Mouse (Mus musculus) thymus, adult 18-20 months (tissue): ENCODE data around the gene Rapgef4.

Experiments used
- DNase-seq, 2 experiments: peaks; one replicate each; pipeline ENCODE4 v3.0.0; 2022; ENCODE audit warnings: mixed read lengths in 2 of 2

Rapgef4 gene

DNA sequence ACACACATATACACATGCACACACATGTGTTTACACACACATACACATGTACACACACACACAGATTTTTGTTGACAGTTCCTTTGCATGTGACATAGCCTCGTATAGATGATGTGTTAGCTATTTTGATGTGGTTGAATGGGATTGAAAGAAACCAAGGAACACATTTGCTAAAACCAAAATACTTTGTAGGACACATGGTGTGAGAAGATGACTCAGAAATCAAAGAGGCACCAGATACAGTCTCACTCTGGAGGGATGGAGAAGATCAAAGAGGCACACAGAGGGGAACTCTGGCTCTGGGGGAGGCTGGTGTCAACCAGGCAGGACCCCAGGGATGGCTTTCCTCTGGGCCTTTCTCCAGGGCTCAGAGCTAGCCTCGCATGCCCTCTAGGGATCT is 4.7 kb downstream of the Rapgef4 start:
- DNase-seq: no peak

- DNase-seq: no peak
Measured at GRCm38 (mm10) chr2:71986276-71986848, 5.3 kb downstream of the Rapgef4 start.

DNA sequence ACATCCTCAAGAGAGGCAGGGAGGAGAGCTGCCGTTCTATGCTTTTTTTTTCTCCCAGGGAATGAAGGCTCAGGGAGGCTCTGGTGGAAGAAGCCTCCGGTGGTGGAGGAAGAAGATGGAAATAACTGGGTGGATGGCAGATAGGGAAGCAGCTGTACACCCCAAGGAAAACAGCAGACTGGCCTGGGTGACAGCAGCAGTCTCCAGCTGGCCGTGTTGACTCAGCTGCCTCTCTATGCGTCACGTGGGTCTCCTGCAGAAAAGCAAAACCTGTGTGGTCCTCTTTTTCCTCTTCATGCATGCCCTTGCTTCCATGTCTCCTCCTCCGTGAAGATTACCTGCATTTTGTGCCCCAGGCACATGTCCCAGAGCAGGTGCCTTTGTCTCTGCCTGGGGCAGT is 7.5 kb downstream of the Rapgef4 start:
- DNase-seq: no peak

DNA sequence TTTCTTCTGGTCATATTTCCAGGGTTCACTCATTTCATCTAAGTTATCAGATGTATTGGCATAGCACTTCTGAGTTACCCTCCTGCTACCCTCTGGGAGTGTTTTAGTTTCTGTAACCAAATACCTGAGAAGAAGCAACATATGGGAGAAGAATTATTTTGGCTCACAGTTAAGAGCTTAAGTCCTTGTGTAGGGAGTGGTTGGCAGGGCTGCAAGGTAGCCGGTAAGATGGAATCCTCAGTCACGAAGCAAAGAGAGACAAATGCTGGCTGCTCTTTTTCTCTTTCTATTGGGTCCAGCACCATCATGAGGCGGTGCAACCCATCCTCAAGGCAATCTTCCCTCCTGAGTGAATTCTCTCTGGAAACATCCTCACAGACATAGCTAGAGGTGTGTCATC is 11.1 kb downstream of the Rapgef4 start:
- DNase-seq: no peak

DNA sequence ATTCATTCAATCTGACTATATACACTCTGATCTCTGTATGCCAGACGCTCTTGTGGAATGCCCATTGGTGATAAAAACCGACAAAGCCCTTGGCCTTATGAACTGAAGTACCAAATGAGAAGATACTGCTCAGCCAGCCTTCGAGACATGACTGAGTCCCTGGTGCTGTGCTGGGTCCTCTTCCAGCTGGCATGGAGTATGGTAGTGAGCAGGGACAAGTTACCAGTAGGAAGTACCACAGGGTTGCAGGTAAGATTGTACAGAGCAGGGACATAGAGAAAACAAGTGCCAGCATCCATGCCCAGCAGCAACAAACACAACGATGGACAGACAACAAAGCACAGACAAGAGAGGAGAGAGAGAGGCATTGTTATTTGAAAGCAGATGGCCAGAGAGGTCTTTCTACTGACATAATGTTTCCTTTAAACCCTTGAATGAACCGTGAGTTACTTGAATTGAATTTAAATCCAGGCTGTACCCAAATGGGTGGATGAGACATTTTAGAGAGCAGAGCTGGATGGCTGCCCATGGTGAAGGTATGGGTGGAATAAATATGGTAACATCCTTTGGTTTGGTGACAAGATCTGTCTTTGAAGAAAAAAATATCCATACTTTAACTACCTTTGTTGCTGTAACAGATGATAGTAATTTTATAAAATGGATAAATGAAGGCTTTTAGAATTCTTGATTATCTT is 12.8 kb downstream of the Rapgef4 start:
- DNase-seq: no peak

GRCm38 (mm10) chr2:71998531-71998930 is 17.5 kb downstream of the Rapgef4 start:
- no peak for DNase-seq

- DNase-seq: no peak
Measured at GRCm38 (mm10) chr2:72000102-72000501, 19.1 kb downstream of the Rapgef4 start.

GRCm38 (mm10) chr2:72002843-72003370 is 21.9 kb downstream of the Rapgef4 start:
- DNase-seq: no peak

DNA sequence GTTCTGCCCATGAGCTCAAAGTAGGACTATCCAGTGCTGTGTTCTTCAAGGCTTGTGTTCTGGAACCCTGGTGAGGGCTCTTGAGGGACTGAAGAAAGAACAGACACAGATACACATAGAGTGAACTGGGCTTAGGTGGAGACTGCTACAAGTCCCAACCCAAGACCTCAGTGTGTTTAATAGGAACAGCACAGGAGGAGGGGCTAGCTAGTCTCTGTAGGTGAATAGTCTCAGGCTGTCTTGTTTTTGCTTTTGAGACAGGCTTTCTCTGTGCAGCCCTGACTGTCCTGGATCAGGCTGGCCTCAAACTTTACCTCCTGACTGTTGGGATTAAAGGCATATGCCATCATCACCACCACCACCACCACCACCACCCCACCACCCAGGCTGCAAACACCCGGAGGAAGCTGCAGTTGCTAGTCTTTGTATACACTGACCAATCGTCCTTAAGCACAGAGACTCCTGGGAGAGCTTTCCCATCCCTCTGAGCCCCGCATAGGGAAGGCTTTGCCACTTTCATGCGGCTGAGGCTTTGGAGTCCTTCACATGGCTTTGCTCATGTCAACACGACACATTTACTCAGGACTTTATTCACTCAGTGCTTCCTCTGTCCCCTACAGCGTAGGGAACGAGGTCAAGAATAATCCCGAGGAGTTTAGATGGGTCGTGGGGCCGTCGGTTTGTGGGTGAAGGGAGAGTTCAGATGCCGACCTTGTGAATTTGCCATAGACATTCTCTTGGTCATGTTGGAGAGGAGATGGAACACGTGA is 22.9 kb downstream of the Rapgef4 start:
- no peak for DNase-seq

- no peak for DNase-seq
Measured at GRCm38 (mm10) chr2:72005051-72005450, 24.0 kb downstream of the Rapgef4 start.

DNA sequence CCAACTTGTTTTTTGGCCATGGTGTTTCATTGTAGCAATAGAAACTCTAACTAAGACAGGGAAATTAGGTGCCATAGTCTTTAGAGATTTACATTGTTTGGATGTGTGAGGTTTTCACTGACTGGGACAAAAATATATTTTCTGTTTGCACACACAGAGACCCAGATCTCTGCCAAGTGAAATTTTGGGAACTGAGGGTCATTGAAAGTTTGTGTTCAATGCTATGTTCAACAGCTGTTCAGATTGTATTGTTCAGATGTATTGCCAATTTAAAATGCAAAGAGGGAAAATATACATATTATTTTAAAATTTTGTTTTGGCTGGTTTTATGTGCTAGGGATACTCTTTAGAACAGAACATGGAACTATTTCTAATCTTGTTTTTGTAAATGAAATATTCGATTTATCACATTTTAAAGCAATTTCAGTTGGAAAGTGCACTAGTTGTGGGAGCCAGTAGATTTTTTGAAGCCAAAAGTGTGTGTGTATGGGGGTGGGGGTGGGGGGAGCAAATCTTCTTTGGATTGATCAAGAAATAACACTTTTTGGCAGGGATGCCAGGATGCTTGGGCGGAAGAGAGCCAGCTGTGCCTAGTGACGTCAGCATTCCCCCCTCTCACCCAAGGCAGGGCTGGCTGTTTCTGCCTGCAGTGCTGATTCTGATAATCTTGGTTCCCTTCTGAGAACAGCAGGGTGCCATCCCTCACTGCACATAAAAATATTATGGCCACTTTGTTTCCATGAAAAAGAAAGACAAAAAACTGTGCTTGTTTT is 28.6 kb downstream of the Rapgef4 start:
- no peak for DNase-seq

DNA sequence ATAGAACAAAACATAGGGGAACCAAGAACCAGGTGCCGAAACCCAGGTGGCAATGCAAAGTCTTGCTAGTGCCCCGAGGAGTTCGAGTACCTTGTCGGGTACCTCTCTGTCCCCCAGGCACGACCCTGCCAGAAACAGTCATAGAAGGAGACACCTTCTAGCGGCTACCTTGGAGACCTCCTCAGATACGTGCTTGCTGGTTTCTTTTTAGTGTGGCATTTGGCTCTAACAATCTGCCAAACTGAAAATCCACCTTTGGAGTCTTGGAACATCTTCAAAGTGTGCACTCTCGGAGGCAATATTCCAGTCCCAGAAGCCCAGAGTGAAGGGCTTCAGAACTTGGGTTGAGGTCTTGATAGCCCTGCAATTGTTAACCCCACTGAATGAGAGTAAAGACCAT is 34.3 kb downstream of the Rapgef4 start:
- DNase-seq: no peak

- no peak for DNase-seq
Measured at GRCm38 (mm10) chr2:72016013-72016412, 35.0 kb downstream of the Rapgef4 start.

GRCm38 (mm10) chr2:72017168-72017567 is 36.1 kb downstream of the Rapgef4 start:
- DNase-seq: no peak

- DNase-seq: no peak
Measured at GRCm38 (mm10) chr2:72018736-72019135, 37.7 kb downstream of the Rapgef4 start.

GRCm38 (mm10) chr2:72020755-72021154 is 39.7 kb downstream of the Rapgef4 start:
- no peak for DNase-seq

DNA sequence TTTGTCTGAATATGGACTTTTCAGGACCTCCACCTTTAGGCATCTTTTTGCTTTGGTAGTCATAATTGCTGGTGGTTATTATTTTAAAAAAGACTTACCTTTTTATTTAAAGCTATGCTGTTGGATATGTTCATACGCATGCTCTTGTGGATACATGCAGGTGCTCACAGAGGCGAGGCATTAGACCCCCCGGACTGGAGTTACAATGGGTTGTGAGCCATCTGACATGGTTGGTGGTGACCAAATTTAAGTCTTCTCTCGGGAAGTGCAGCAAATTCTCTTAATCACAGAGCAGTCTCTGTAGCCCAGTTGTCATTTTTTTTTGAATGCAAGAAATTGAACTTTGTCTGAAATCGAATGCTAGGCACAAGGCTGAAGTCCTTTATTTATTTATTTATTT is 40.4 kb downstream of the Rapgef4 start:
- DNase-seq: no peak

- DNase-seq: no peak
Measured at GRCm38 (mm10) chr2:72021845-72022244, 40.8 kb downstream of the Rapgef4 start.

DNA sequence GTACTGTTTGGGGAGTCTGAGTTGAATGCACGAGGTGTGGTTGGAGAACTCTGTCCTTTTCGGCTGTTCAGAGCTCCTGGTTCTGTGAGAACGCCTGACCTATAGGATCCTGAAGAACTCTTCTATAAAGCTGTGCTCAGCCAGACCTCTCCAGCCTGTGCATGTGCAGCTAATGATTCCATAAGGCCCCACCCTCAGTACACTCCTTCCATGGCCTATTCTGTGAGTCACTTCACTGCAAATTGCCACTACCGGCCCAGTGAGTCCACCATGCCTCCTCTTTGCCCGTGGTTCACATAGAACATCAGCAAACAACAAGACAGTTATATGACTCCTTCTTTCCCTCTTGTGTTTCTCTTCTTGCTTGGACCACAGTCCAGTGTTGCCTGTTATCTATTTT is 42.8 kb downstream of the Rapgef4 start:
- DNase-seq: no peak

DNA sequence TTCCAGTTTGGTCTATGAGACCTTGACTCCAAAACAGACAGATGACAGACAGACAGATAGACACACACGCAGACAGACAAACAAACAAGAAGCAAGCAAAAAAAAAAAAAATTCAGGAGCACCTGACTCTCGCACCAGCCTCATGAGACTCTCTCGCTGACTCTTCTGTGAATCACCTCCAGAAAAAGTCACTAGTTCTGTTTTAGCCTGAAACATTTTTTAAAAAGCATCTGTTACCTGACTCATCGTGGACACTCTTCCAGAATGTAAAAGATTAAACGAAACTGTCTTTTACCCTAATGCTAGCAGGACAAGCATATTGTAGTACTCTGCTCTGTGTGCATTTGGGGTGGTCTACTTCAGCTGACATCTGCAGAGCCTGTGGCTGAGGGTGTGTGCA is 44.6 kb downstream of the Rapgef4 start:
- no peak for DNase-seq

- DNase-seq: no peak
Measured at GRCm38 (mm10) chr2:72026506-72026905, 45.5 kb downstream of the Rapgef4 start.

DNA sequence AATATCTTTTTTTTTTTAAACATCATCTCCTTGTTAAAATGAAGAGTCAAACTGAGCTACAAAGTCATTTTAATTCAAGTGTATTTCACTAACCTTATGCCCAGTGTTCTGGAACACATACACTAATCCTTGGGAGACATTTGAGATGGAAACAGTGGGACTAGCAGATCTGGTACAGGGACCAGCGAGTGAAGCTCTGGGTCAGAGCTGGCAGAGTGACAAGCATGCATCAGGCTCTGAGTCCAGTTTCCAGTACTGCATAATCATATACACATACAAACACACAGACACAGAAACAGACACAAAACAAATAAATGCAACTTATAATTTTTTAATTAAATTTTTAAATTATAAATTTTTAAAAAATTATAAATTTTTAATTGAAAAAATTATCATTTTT is 48.0 kb downstream of the Rapgef4 start:
- DNase-seq: no peak

DNA sequence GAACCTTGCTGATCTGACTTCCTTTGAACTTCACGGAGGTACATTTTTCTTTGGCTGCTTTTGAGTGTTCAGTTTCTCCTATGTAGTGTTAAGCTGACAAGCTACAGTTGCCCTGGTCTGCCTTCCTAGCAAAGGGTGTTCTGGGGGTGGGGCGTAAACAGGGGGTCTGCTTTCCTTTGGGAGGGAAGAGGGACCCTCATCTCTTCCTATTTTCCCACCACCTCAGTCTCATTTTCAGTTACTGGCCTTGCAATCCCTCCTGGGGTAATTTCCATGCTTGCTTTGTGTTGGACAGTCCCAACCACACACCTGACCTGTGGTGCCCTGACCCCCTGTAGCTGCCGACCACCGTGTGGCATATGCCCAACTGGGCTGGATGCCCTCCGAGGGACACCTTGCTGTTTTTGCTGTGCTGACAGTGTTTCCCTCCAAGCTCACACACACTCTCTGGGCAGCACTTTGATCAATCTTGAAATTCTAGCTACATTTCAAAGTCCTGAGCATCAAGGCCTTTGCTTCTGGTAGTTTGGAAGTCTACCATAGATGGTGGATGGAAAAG is 48.6 kb downstream of the Rapgef4 start:
- DNase-seq: no peak
